Mouse (Mus musculus): Measurements from ENCODE around the gene Pja2.
A peak's percentile ranks its signal among the peaks of the same experiment; 100 is the strongest.
"Not testable (repeated sequence)": the region's sequence is repeated elsewhere in the genome, so short reads cannot be mapped to it uniquely, and the experiment has no call there.

Pja2 gene

DNA sequence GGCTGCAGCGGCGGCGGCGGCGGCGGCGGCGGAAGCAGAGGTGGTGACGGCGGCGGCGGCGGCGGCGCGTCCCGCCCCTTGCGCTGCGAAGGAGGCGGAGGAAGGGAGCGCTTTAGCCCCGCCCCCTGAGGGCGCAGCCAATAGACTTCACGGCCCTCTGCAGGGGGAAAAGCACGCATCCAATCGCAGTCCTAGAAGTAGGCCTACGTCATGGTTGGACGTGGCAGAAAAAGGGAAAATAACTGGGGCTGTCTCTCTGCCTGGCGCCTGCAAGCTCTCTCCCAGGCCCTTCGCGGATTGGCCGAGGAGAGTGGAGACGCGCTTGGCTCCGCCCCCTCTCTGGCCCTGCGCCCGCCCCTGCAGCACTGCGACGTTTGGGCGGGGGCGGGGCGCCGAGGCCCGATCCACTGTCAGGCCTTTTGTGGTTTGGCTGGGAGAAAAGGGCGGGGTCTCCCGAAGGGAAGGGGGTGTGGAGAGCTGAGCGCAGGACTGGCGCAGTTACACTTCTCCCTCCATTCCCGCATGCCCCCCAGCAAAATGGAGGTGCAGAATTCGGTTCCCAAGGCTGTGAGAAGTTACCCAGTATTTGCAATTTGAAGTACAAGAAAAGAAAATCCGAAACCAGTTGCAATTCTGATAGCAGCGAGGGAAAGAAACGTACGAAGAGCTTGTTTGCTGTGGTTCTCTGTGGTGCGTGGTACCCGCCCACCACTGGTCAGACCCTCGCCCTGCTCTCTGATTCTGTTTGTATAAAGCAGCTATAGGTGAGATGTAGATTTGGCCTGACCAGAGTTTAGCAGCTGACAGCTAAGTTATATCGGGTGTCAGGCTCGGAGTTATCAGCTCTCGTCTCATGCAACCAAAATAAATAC lies at the start of gene Pja2:
TSS of gene Pja2 (minus strand) at position 19 of the 872 bp plus-strand sequence.
- DNase-seq (ENCODE audit: low read depth), result peak; percentile 100

GRCm38 (mm10) chr17:64375327-64375726 lies 43.6 kb upstream of the Pja2 start:
- DNase-seq (ENCODE audit: low read depth), result peak; percentile 87

GRCm38 (mm10) chr17:64363694-64364093 lies 32.0 kb upstream of the Pja2 start:
- peak; percentile 93 for DNase-seq (ENCODE audit: low read depth)

DNA sequence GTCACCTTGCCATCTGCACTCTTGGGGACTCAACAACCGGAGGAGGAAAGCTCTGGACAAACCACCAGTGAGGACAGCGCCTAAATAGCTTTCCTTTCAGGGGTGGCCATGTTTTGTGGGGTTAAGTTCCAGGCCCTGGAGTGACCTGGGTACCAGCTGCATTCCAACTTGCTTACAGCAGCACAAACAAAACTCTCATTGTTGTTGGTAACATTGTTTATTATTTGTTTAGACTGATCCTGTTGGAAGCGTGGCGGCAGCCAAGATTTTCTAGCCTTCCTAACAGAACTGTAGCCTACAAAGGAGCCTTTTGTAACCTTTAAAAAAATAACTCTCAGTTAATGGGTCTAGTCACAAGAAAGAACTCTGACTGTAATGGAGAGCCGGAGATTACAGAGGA lies 30.9 kb upstream of the Pja2 start:
- DNase-seq (ENCODE audit: low read depth), result peak; percentile 30

GRCm38 (mm10) chr17:64361911-64362425 lies 30.3 kb upstream of the Pja2 start:
- no peak for DNase-seq (ENCODE audit: low read depth)

DNA sequence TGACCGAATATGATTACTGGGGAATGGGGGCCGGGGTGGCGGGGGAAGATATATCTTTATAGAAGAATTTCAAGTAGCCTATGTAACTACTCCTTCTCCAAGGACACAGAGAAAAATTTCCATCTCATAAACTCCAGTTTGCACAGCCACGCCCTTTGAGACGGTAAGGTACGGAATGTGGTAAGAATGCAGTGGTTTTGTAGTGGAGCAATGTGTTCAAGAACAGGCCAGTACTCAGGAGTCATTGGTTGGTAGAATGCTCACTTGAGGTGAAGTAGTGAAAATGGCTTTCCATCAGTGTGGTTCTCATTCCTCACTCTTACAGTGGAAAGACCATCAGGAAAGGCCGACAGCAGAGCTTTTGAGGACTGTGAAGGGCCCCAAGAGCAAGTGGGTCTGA lies 22.2 kb upstream of the Pja2 start:
- DNase-seq (ENCODE audit: low read depth), result no peak

- DNase-seq (ENCODE audit: low read depth), result no peak
Measured at GRCm38 (mm10) chr17:64346135-64346534, 14.4 kb upstream of the Pja2 start.

GRCm38 (mm10) chr17:64344576-64345172 lies 13.0 kb upstream of the Pja2 start:
- DNase-seq (ENCODE audit: low read depth), result no peak

DNA sequence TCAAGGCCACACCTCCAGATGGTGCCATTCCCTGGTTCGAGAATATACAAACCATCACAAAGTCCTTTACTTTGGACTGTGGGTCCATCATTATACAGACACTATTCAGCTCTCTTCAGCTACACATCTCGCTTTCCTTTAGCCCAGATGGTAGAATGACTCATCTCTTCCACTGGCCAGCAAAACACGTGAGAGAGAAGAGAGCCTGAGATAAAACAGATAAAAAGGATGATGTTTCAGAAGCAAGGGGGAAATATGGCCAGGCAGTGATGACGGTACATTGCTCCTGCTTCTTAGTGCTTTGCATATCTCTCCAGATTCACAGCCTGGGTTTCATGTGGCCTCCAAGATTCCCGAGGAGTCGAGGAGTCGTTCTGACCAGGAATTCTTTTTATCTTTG lies 10.0 kb upstream of the Pja2 start:
- DNase-seq (ENCODE audit: low read depth), result peak; percentile 71

DNA sequence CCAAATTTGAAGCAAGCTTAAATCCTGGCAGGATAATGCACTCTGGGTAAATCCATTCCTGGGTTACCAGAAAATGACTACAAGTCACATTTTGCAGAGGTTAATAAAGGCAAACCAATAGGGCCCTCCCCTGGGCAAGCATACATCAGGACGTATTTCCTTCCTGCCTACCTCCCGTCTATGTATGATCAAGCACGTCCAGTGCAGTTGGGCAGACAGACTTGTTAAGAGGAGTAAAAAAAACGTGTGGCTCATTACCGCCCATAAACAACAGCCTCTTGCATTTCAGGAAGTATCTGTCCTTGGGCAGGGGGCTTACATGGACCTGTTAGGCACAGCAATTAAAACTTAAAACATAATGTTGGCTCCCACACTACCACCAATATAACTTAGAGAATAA lies 8.0 kb upstream of the Pja2 start:
- DNase-seq (ENCODE audit: low read depth), result no peak

DNA sequence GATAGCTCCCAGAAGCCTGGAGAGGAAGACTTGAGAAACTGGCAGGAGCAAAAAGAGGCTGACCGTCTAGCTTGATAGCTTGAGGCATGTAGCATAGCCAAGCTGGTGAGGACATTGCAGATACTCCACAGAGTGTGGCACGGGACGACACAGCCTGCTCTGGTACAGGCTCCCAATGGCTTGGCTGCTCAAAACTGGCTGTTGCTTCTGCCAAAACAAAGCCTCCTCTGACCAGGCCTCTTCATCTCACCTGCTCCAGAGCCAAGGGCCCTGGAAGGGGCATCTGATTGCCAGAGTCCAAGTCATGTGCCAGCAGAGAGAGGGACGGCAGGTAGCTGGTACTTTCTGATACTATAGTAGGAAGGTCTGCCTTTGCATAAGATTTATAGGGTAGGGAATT lies 5.5 kb upstream of the Pja2 start:
- no peak for DNase-seq (ENCODE audit: low read depth)

DNA sequence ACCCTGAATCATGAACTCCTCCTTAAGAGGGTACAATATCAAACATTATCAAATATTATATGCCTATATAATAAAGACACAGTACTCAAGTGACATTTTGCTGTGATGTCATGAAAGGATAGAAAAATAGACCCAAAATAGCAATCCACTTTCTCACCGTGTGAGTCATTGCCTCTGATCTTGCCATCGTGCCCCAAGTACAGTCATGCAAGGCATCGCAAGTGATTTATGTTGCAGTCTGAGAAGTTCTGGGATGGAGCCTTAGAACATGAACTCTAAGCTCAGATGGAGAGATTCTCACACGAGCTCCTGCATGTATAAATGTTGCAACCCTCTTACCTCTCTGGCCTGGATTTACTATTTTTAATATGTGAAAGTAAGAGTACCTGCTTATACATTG lies 2.2 kb upstream of the Pja2 start:
- peak; percentile 76 for DNase-seq (ENCODE audit: low read depth)

DNA sequence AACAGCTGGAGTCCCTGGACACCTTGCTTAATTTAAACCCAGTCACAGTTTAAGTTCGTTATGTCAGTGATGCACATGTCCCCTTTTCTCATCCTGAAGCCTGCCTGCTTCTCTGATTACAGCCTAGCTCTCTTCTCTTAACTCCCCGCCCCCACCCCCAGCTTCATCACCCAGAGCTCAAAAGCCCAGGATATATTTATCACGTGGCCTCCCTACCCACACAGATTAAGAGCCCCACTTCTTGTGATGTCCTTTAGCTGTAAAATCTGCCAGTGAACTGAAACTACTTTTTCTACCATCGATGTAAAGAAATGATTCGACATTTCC lies 1.0 kb upstream of the Pja2 start:
- peak; percentile 80 for DNase-seq (ENCODE audit: low read depth)

DNA sequence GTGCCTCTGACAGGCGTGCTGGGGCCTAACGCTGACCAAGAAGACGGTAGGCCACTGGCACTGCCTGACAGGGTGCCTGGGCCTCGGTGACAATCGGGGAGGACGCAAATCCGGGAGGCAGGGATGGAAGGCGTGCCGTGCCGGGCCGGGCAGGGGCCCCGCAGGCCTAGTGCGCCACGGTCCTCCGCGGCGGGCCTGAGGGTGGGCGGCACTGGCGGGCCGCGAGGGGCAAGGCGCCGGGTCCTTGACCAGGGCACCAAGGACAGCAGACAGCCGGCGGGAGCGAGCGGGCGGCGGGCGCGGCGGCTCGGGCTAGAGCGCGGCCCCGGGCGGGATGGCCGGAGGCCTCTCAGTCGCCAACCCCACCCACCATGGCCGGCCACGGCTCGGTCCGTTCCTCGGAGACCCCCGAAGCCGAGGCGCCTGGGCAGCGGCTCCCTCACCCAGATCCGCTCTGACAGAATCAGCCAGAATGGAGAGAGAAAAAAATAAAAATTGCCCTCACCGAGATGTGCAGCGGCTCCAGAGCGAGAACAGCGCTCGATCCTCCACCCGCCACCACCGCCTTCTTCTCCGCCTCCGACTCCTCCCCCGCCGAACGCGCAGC lies 322 bp downstream of the Pja2 start:
- DNase-seq (ENCODE audit: low read depth), result no peak

GRCm38 (mm10) chr17:64330885-64331284 lies 831 bp downstream of the Pja2 start:
- no peak for DNase-seq (ENCODE audit: low read depth)

DNA sequence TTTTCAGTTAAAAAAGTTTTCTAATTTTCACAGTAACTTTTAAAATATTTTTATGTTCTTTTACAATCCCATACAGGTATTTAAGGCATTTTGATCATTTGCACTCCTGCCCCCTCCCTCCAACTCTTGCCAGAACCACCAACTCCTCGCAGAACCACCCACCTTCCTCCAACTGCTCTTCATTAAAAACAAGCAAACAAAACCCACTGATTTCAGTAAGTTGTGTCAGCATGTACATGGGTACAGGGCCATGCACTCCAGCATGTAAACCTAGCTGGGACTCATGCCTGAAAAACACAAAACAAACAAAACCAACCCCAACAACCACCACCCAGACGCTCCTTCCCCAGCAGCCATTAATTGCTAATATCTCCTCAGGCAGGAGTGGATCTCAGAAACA lies 7.2 kb downstream of the Pja2 start:
- no peak for DNase-seq (ENCODE audit: low read depth)

GRCm38 (mm10) chr17:64315428-64315827 lies 16.3 kb downstream of the Pja2 start:
- no peak for DNase-seq (ENCODE audit: low read depth)

GRCm38 (mm10) chr17:64314523-64314922 lies 17.2 kb downstream of the Pja2 start:
- not testable (repeated sequence) for DNase-seq (ENCODE audit: low read depth)

DNA sequence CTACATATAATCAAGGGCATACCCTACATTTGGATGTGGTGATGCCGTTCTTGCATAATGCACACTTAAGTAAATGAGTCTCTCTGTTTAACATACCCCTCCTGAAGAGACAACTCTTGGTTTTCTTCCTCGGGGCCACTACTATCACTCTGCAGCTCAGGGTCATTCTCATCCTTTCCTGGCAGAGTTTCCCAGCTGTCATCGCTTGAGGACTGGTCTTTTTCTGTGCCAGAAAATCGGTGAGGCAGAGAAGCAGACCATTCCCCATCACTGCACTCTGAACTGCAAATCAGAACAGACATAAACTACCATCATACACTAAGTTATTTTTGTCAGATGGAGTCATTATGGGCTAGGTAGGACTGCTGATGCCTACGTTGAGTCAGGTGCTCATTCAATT lies 34.1 kb downstream of the Pja2 start:
- DNase-seq (ENCODE audit: low read depth), result no peak

- DNase-seq (ENCODE audit: low read depth), result no peak
Measured at GRCm38 (mm10) chr17:64292740-64293139, 39.0 kb downstream of the Pja2 start.

- DNase-seq (ENCODE audit: low read depth), result no peak
Measured at GRCm38 (mm10) chr17:64289684-64290083, 42.0 kb downstream of the Pja2 start.

GRCm38 (mm10) chr17:64288000-64288399 lies 43.7 kb downstream of the Pja2 start:
- no peak for DNase-seq (ENCODE audit: low read depth)

- no peak for DNase-seq (ENCODE audit: low read depth)
Measured at GRCm38 (mm10) chr17:64286836-64287235, 44.9 kb downstream of the Pja2 start.

All from NIH3T3 (cell line).